Mouse (Mus musculus) testis, adult 2 months (tissue): ENCODE measurements around the gene Gm37240.

Experiments used
- CTCF ChIP-seq: fragments of 200-500 bp; IDR thresholded peaks from 2 replicates; pipeline ENCODE4 v1.5.1; 2012; ENCODE audit warnings: low read depth, mild to moderate bottlenecking, inconsistent platforms, low read length, moderate library complexity; ENCODE audit not compliant: control insufficient read depth, insufficient read depth, insufficient replicate concordance
- POLR2A ChIP-seq: fragments of 200-500 bp; IDR thresholded peaks from 2 replicates; pipeline ENCODE4 v1.6.1; 2012; ENCODE audit warnings: low read depth, mild to moderate bottlenecking, inconsistent platforms, low read length, moderate library complexity; ENCODE audit not compliant: control insufficient read depth

DNA sequence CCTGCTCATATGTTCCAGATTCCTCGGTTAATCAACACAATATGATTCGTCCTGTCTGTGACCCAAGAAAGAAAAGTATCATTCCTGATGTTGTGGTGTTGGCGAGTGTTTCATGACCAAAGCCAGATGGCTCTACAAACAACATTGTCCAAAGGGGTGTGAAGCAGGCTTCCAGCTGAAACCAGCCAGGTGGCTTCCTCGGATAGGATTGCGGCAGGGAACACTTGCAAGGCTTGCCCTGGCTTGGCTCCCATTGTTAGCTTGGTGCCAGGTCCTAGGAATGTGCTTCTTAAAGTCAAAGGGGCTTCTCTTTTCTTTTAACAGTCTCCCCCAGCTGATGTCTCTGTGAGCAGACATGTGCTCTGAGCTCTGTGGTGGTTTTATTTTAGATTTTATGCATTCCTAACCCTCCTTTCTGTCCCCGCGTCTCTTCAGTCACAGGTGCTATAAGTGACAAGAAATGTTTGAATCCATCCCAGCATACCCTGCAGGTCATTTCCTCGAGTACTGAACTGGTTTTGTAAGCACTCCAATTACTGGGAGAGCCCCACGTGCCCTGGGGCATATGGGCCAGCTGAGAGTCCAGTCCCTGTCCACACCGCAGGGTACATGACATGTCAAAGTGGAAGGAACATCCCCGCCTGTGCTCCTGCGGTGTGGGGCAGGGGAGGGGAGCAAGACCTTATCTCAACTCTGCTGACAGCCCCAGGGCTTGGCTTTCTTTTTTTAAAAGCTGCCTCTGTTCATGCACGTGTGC lies 509.2 kb downstream of the Gm37240 start:
- TF ChIP-seq CTCF (no peak), POLR2A (no peak)
